Comparison of ENCODE assay signal across 9 mouse cellular contexts in the genomic region with DNA sequence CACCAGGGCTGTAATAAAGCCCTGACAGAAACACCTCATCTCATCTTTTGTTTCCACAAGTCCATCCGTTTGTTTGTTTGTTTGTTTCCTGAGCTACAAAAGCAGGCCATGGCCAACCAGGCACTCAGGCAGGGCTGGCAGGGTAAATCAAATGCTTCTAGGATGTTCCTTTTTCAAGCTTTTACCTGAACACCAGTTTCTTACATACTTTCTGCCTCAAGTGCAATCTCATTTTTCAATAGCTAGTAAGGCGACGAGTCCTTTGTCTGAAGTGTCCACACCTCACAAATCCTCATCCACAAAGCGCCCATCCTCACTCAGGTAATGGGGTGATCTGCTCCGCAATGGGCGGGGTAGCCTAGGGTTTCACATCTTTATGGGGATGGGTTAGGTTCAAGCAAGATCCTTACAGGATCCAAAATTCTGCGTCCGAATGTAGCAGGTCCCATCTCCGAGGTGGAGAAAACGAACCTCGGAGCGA. TPM values are rescaled to one million over a fixed set of nuclear protein-coding genes. Genes with fewer than 3 reads are reported as not detected.
DNase-seq lines count a peak whose midpoint lies in the region; ATAC-seq lines count a peak whose summit lies in the region.
"Had no signal": no experiment of that assay in that cellular context is flagged by ENCODE, and none has a peak within 500 bp of the region (broad histone marks: within the 10 kb centered on the region; RNA-seq: fewer than 3 reads in every experiment).

No protein-coding gene starts in this region.

- H3K4me2 ChIP-seq in kidney, embryonic 16.5 days (replicated peaks; ENCODE audit: low read depth, low read length): peak overlapping the region; percentile 71
- peak overlapping the region; percentile 73 for H3K4me2 ChIP-seq in hindbrain, embryonic 12.5 days (replicated peaks)
- peak overlapping the region; percentile 63 for H3K4me2 ChIP-seq in midbrain, embryonic 14.5 days (ENCODE audit: low read length)

- peaks cover 14% of the 10 kb centered on the region for H3K4me1 ChIP-seq in kidney, embryonic 16.5 days (ENCODE audit: insufficient read depth, low read length)
- peaks cover 21% of the 10 kb centered on the region for H3K4me1 ChIP-seq in hindbrain, embryonic 12.5 days
- peaks cover 12% of the 10 kb centered on the region for H3K4me1 ChIP-seq in midbrain, embryonic 14.5 days (ENCODE audit: control insufficient read depth, insufficient read depth, low read length)

- no peaks in the 10 kb centered on the region for H3K36me3 ChIP-seq in kidney, embryonic 16.5 days (ENCODE audit: insufficient read depth, low read length)
- H3K36me3 ChIP-seq in hindbrain, embryonic 12.5 days: no peaks in the 10 kb centered on the region
- H3K36me3 ChIP-seq in midbrain, embryonic 14.5 days (ENCODE audit: control insufficient read depth, insufficient read depth, low read length): no peaks in the 10 kb centered on the region

- peak overlapping the region; percentile 66 for H3K4me3 ChIP-seq in kidney, embryonic 16.5 days (ENCODE audit: low read length)
- H3K4me3 ChIP-seq in hindbrain, embryonic 12.5 days: peak overlapping the region; percentile 85
- peak overlapping the region; percentile 90 for H3K4me3 ChIP-seq in midbrain, embryonic 14.5 days (replicated peaks; ENCODE audit: low read depth, low read length)

- H3K27me3 ChIP-seq in kidney, embryonic 16.5 days (ENCODE audit: insufficient read depth, low read length): no peaks in the 10 kb centered on the region
- no peaks in the 10 kb centered on the region for H3K27me3 ChIP-seq in hindbrain, embryonic 12.5 days
- H3K27me3 ChIP-seq in midbrain, embryonic 14.5 days (ENCODE audit: control insufficient read depth, insufficient read depth, low read length): no peaks in the 10 kb centered on the region

- peak overlapping the region; percentile 66 for H3K9ac ChIP-seq in kidney, embryonic 16.5 days (replicated peaks; ENCODE audit: low read length)
- peak overlapping the region; percentile 91 for H3K9ac ChIP-seq in hindbrain, embryonic 12.5 days
- H3K9ac ChIP-seq in midbrain, embryonic 14.5 days (replicated peaks; ENCODE audit: low read length): peak overlapping the region; percentile 89

- 1% methylated on average over 12 of the region's 12 CpGs for WGBS in kidney, embryonic 16.5 days
- WGBS in hindbrain, embryonic 12.5 days: 2% methylated on average over 12 of the region's 12 CpGs
- 3% methylated on average over 12 of the region's 12 CpGs for WGBS in midbrain, embryonic 14.5 days

- ATAC-seq in kidney, embryonic 16.5 days (ENCODE audit: low FRiP score, low TSS enrichment): no peak
- no peak for ATAC-seq in hindbrain, embryonic 12.5 days (ENCODE audit: low FRiP score)
- no peak; the same call in 1 of the 2 replicates for ATAC-seq in midbrain, embryonic 14.5 days (ENCODE audit: low FRiP score, low TSS enrichment)
- no peak for ATAC-seq in monocyte, adult 5-6 weeks (replicated peaks; ENCODE audit: insufficient number of reproducible peaks, low FRiP score, low TSS enrichment, poor library complexity, severe bottlenecking)

- H3K27ac ChIP-seq in kidney, embryonic 16.5 days (ENCODE audit: low read length): peak overlapping the region; percentile 39
- H3K27ac ChIP-seq in hindbrain, embryonic 12.5 days: peak overlapping the region; percentile 92
- H3K27ac ChIP-seq in midbrain, embryonic 14.5 days (replicated peaks; ENCODE audit: low read depth, low read length): peak overlapping the region; percentile 92

- no peaks in the 10 kb centered on the region for H3K9me3 ChIP-seq in kidney, embryonic 16.5 days (ENCODE audit: low read length)
- no peaks in the 10 kb centered on the region for H3K9me3 ChIP-seq in hindbrain, embryonic 12.5 days (replicated peaks)
- H3K9me3 ChIP-seq in midbrain, embryonic 14.5 days (ENCODE audit: control insufficient read depth, low read length): no peaks in the 10 kb centered on the region

- DNase-seq in kidney, postnatal 14 days: no peak
- peak; percentile 27 for DNase-seq in adipocyte (ENCODE audit: low spot score)
- DNase-seq in midbrain, embryonic 14.5 days: no peak
- no peak for DNase-seq in gastrocnemius, postnatal 25 days
- no peak for DNase-seq in spleen, postnatal 10 days (ENCODE audit: low spot score in 2 of 2)

RNA-seq across cellular contexts. Expression of a gene that starts 0.6 kb away (rescaled TPM):
- polyA plus RNA-seq in kidney, embryonic 16.5 days (2015; fragmentation: Nextera tagmentation; extraction: Ambion mirVana): 24.9 and 25.7 TPM in 2 replicates
- 63.8 and 68.1 TPM in 2 replicates for polyA plus RNA-seq in hindbrain, embryonic 12.5 days (2016; fragmentation: Nextera tagmentation; extraction: Ambion mirVana)
- polyA plus RNA-seq in midbrain, embryonic 14.5 days (2014; fragmentation: Nextera tagmentation; extraction: Ambion mirVana): 75.4 and 77.8 TPM in 2 replicates
- total RNA-seq in monocyte, adult 5-6 weeks (2017): 0.21 to 2.7 TPM in 2 of 3 replicates, not detected in the other
- 1 to 10 TPM; 5.1 to 6.2 TPM for total RNA-seq in gastrocnemius, postnatal 25 days (2021)

RNA-seq across cellular contexts. Expression of a gene that starts 49.8 kb away (rescaled TPM):
- polyA plus RNA-seq in kidney, embryonic 16.5 days (2015; fragmentation: Nextera tagmentation; extraction: Ambion mirVana): 29.0 and 34.1 TPM in 2 replicates
- polyA plus RNA-seq in hindbrain, embryonic 12.5 days (2016; fragmentation: Nextera tagmentation; extraction: Ambion mirVana): 22.4 and 23.6 TPM in 2 replicates
- 13.8 and 13.9 TPM in 2 replicates for polyA plus RNA-seq in midbrain, embryonic 14.5 days (2014; fragmentation: Nextera tagmentation; extraction: Ambion mirVana)
- 0.43 to 1.6 TPM in 2 of 3 replicates, not detected in the other for total RNA-seq in monocyte, adult 5-6 weeks (2017)
- 1 to 10 TPM in 1 of 2 experiments, under 1 TPM in 1; 0.82 to 1.0 TPM for total RNA-seq in gastrocnemius, postnatal 25 days (2021)

RNA-seq across cellular contexts. Expression of a gene that starts 50.4 kb away (rescaled TPM):
- polyA plus RNA-seq in kidney, embryonic 16.5 days (2015; fragmentation: Nextera tagmentation; extraction: Ambion mirVana): not detected in 2 replicates
- 0.39 TPM in 1 of 2 replicates, not detected in the other for polyA plus RNA-seq in hindbrain, embryonic 12.5 days (2016; fragmentation: Nextera tagmentation; extraction: Ambion mirVana)
- polyA plus RNA-seq in midbrain, embryonic 14.5 days (2014; fragmentation: Nextera tagmentation; extraction: Ambion mirVana): 0.41 TPM in 1 of 2 replicates, not detected in the other
- total RNA-seq in monocyte, adult 5-6 weeks (2017): not detected in 3 replicates
- not detected for total RNA-seq in gastrocnemius, postnatal 25 days (2021)
- total RNA-seq: adrenal gland, postnatal 14 days had no signal

RNA-seq across cellular contexts. Expression of a gene that starts 56.9 kb away (rescaled TPM):
- 18.0 and 20.1 TPM in 2 replicates for polyA plus RNA-seq in kidney, embryonic 16.5 days (2015; fragmentation: Nextera tagmentation; extraction: Ambion mirVana)
- polyA plus RNA-seq in hindbrain, embryonic 12.5 days (2016; fragmentation: Nextera tagmentation; extraction: Ambion mirVana): 29.5 and 29.7 TPM in 2 replicates
- 51.2 and 53.4 TPM in 2 replicates for polyA plus RNA-seq in midbrain, embryonic 14.5 days (2014; fragmentation: Nextera tagmentation; extraction: Ambion mirVana)
- 21.3 to 28.7 TPM (median 21.4 TPM) in 3 replicates for total RNA-seq in monocyte, adult 5-6 weeks (2017)
- 1 to 10 TPM; 5.4 to 5.7 TPM for total RNA-seq in gastrocnemius, postnatal 25 days (2021)

RNA-seq across cellular contexts. Expression of a gene that starts 56.9 kb away (rescaled TPM):
- 65.7 and 67.6 TPM in 2 replicates for polyA plus RNA-seq in kidney, embryonic 16.5 days (2015; fragmentation: Nextera tagmentation; extraction: Ambion mirVana)
- polyA plus RNA-seq in hindbrain, embryonic 12.5 days (2016; fragmentation: Nextera tagmentation; extraction: Ambion mirVana): 79.1 and 88.0 TPM in 2 replicates
- 86.3 and 106 TPM in 2 replicates for polyA plus RNA-seq in midbrain, embryonic 14.5 days (2014; fragmentation: Nextera tagmentation; extraction: Ambion mirVana)
- 8.7 to 25.2 TPM (median 9.7 TPM) in 3 replicates for total RNA-seq in monocyte, adult 5-6 weeks (2017)
- 1 to 10 TPM; 6.5 to 6.8 TPM for total RNA-seq in gastrocnemius, postnatal 25 days (2021)

Comparison
In these comparisons a context has a peak if more than half of its experiments do, and no peak if none do; other contexts are left out.
1. H3K27ac ChIP-seq: peak in every context shown above with its lines; median percentile 92 in hindbrain, embryonic 12.5 days; 92 in midbrain, embryonic 14.5 days; 39 in kidney, embryonic 16.5 days.